Mouse (Mus musculus) heart, postnatal 0 days (tissue): Measurements from ENCODE around the gene Frem3. TPM values are rescaled to one million over a fixed set of nuclear protein-coding genes. Genes with fewer than 3 reads are reported as not detected.

Experiments
- ATAC-seq: fragments of 200-750 bp; cut with Nextera tagmentation; 2 replicates; pipeline ENCODE4 v1.8.0; 2017; ENCODE audit warnings: low read depth, moderate number of reproducible peaks, moderate library complexity; ENCODE audit not compliant: insufficient read depth
- DNase-seq: peaks from one replicate; pipeline ENCODE4 v3.0.0-alpha.2; 2016; ENCODE audit warnings: low spot score
- H3K27ac ChIP-seq: fragments of 300-500 bp; sonication (generic); 2 replicates; pipeline ENCODE4 v1.5.1; 2014; ENCODE audit warnings: low read depth, mild to moderate bottlenecking
- H3K27me3 ChIP-seq: fragments of 300-500 bp; sonication (generic); 2 replicates; pipeline ENCODE4 v1.6.1; 2014; ENCODE audit warnings: low read length, mixed read lengths; ENCODE audit not compliant: control insufficient read depth, insufficient read depth
- H3K36me3 ChIP-seq: fragments of 300-500 bp; sonication (generic); replicated peaks from 2 replicates; pipeline ENCODE4 v1.6.1; 2014; ENCODE audit warnings: low read length, mixed read lengths; ENCODE audit not compliant: control insufficient read depth, insufficient read depth
- H3K4me1 ChIP-seq: fragments of 300-500 bp; sonication (generic); 2 replicates; pipeline ENCODE4 v1.6.1; 2014; ENCODE audit warnings: antibody characterized with exemption; ENCODE audit not compliant: control insufficient read depth, insufficient read depth
- H3K4me2 ChIP-seq: fragments of 300-500 bp; sonication (generic); 2 replicates; pipeline ENCODE4 v1.6.1; 2014; ENCODE audit warnings: low read depth, mild to moderate bottlenecking, low read length, moderate library complexity
- H3K4me3 ChIP-seq: fragments of 300-500 bp; sonication (generic); 2 replicates; pipeline ENCODE4 v1.5.1; 2014; ENCODE audit warnings: low read depth, low read length
- H3K9ac ChIP-seq: fragments of 300-500 bp; sonication (generic); replicated peaks from 2 replicates; pipeline ENCODE4 v1.6.1; 2014; ENCODE audit warnings: low read depth, low read length, mixed read lengths
- H3K9me3 ChIP-seq: fragments of 300-500 bp; sonication (generic); replicated peaks from 2 replicates; pipeline ENCODE4 v1.6.1; 2016; ENCODE audit warnings: low read length; ENCODE audit not compliant: control insufficient read depth
- CTCF ChIP-seq: IDR thresholded peaks from 2 replicates; pipeline ENCODE4 v1.5.1; 2016; ENCODE audit warnings: antibody characterized with exemption, control low read depth, low read depth
- EP300 ChIP-seq: IDR thresholded peaks from 2 replicates; pipeline ENCODE4 v1.6.1; 2016; ENCODE audit warnings: antibody characterized with exemption, low read depth
- WGBS: fragments of 180-500 bp; shearing (Covaris S2); extraction: QIAGEN DNeasy Blood & Tissue Kit; methylation state at CpG from one replicate; pipeline ENCODE4 v1.1.7; 2014; 5-methylcytosine and 5-hydroxymethylcytosine counted together
- polyA plus RNA-seq: library from polyadenylated mRNA; unstranded; fragments of >200 nt; fragmentation: Nextera tagmentation; extraction: Ambion mirVana; gene quantifications from 2 replicates; pipeline ENCODE4 v1.2.1, GENCODE M21; 2015
- total RNA-seq: library from RNA; depleted of rRNA; stranded (reverse); fragments of >200 nt; gene quantifications from 2 replicates; pipeline ENCODE4 v1.2.3, GENCODE M21; 2014; ENCODE audit warnings: low replicate concordance; rRNA removed

Gene Frem3
- 0.15 and 0.23 TPM in 2 replicates for total RNA-seq
- polyA plus RNA-seq: 0.05 and 0.07 TPM in 2 replicates

DNA sequence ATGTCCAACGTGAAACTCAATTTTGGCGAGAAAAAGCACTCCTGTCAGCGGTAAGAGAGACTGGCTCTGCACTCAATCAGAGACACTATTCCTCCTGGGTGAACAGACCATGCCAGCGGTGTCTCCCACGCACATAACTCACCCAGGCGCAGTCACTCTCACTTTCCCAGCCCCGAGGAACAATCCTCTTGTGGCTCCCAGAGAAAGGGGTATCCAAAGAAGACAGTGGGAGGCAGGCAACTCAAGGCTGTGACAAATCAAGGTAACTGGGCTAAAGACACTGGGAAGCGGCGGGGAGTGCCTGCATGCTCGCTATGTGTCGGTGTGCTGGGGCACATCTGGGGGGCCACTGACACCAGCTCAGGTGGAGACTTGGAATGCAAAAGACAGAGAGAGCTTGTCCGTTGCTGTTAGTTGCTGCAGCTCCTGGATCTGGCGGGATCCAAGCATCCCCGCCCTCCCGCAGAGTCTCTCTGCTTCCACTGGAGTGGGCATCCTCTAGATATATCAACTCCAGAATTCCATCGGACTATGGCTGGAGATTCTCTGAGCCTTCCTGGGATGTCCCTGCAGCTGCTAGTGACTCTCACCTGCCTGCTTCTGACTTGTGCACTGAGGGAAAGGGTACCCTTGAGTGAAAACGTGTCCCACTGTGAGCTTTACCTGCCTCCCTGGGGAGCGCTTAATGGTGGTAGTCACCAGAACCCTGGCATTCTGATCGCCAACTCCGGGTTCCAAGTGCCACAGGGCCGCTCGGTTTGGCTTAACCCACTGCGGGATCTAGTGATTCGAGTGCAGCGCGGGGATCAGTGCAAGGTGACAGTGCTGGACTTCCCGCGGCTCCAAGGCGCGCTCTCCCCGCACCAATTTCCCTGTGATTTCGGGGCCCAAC, at the start of gene Frem3:
Frem3 (plus strand) TSS at position 532 of the 892 bp plus-strand sequence.
- 3% methylated on average over 32 of the region's 32 CpGs for WGBS
- H3K9ac ChIP-seq: no peak within 1 kb of the TSS
- TF ChIP-seq EP300: no peak
- no peak for TF ChIP-seq CTCF
- peak within 1 kb of the TSS; percentile 59 for H3K4me2 ChIP-seq
- no peak for ATAC-seq
- H3K27ac ChIP-seq: no peak within 1 kb of the TSS
- H3K4me3 ChIP-seq: peak within 1 kb of the TSS; percentile 28
- no peak for DNase-seq
- no peaks in the 10 kb centered on the region for H3K36me3 ChIP-seq
- no peaks in the 10 kb centered on the region for H3K9me3 ChIP-seq
- H3K4me1 ChIP-seq: 0 out of 2 replicates have a peak, but pooled peaks cover 6% of the 10 kb centered on the region
- peaks cover 24% of the 10 kb centered on the region for H3K27me3 ChIP-seq

DNA sequence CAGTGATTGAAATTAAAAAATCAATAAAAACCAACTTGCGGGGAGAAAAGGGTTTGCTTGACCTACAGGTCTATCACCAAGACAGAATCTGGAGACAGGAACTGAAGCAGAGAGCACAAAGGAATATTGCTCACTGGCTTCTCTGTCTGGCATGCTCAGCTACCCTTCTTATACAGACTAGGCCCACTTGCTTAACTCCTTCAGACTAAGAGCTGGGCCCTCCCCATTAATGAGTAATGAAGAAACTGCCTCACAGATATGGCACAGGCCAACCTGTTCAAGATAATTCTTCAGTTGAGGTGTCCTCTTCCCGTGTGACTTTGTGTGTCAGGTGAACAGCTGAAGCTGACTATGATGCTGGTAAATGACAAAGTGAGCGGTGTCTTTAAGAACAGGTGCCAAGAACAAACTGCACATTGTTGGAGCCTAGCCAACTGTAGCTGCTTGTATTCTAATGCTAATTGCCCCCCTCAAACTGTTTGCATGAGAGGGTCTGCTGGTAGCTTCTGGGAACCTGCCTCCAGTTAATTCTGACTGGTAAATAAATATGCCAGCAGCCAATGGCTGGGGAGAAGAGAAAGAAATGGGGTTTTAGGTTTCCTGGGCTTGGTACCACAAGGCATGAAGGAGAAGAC, 46.6 kb upstream of the Frem3 start:
- H3K36me3 ChIP-seq: no peaks in the 10 kb centered on the region
- no peak overlapping the region for H3K4me3 ChIP-seq

DNA sequence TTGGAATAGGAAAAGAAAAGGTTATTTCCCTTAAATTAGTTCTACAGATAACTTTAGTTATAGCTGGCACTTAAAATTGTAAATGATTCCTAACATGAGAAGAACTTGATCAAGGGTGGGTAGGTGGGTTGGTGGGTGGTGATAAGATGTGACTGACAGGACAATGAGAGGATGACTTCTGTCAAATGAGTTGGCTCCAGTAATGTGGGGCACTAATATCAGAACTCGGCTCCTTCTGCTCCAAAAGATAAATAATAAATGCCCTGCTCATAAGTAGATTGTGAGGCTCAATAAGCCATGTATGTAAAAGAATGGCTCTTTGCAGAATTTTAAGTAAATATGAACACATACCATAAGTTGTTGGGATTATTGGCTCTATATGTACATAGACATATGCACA, 43.4 kb upstream of the Frem3 start:
- ATAC-seq (no peak), DNase-seq (no peak)
- Histone ChIP-seq H3K4me3 (no peak overlapping the region), H3K4me1 (no peaks in the 10 kb centered on the region), H3K27ac (no peak overlapping the region), H3K9ac (no peak overlapping the region), H3K9me3 (0 out of 2 replicates have a peak, but pooled peaks cover 3% of the 10 kb centered on the region), H3K36me3 (no peaks in the 10 kb centered on the region), H3K27me3 (no peaks in the 10 kb centered on the region), H3K4me2 (no peak overlapping the region)
- WGBS: 83% methylated on average over 1 of the region's 1 CpGs
- TF ChIP-seq EP300 (no peak), CTCF (no peak)

More for the DNA sequence above, 46.6 kb upstream of the Frem3 start:
- no peak overlapping the region for H3K4me2 ChIP-seq
- H3K27me3 ChIP-seq: no peaks in the 10 kb centered on the region
- no peak overlapping the region for H3K27ac ChIP-seq
- DNase-seq: no peak
- ATAC-seq: no peak
- TF ChIP-seq CTCF (no peak), EP300 (no peak)
- 79% methylated on average over 3 of the region's 3 CpGs for WGBS
- H3K4me1 ChIP-seq: no peaks in the 10 kb centered on the region
- H3K9me3 ChIP-seq: 0 out of 2 replicates have a peak, but pooled peaks cover 3% of the 10 kb centered on the region
- no peak overlapping the region for H3K9ac ChIP-seq

DNA sequence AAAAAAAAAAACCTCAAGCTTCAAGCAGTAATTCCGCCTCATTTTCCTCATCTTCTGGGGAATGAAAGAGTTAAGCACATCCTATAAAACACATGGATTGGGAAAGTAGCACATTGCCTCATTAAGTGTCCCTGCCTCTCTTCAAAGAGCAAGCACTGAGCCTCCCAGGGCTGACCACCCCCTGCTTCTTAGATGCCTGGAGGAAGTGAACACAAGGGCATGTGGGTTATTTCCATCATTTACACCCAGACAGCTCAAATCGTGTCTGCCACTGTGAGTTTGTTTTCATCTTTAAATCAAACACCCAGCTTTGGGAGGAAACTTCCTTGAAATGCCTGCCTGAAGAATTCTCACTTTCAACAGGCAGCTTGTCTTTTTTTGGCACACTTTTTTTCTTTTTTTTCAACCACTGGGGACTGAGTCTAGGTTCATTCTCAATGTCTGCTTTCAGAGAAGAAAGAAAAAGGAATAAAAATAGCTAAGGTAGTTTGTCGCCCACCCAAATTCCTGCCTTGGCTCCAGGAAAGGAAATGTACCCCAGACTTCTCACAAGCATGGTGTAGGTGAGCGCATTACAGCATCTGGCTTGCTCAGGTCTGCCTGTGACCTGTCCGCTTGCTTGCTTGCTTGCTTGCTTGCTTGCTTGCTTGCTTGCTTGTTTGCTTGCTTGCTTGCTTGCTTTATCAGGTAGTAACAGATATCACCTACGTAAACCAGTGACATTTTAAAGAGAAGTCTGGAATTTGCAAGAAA, 42.5 kb upstream of the Frem3 start:
- DNase-seq (no peak), ATAC-seq (no peak)
- TF ChIP-seq CTCF (no peak), EP300 (no peak)
- Histone ChIP-seq H3K4me3 (no peak overlapping the region), H3K36me3 (no peaks in the 10 kb centered on the region), H3K9ac (no peak overlapping the region), H3K27ac (no peak overlapping the region), H3K27me3 (no peaks in the 10 kb centered on the region), H3K4me1 (no peaks in the 10 kb centered on the region), H3K4me2 (no peak overlapping the region), H3K9me3 (0 out of 2 replicates have a peak, but pooled peaks cover 3% of the 10 kb centered on the region)
- WGBS: 59% methylated on average over 6 of the region's 6 CpGs

DNA sequence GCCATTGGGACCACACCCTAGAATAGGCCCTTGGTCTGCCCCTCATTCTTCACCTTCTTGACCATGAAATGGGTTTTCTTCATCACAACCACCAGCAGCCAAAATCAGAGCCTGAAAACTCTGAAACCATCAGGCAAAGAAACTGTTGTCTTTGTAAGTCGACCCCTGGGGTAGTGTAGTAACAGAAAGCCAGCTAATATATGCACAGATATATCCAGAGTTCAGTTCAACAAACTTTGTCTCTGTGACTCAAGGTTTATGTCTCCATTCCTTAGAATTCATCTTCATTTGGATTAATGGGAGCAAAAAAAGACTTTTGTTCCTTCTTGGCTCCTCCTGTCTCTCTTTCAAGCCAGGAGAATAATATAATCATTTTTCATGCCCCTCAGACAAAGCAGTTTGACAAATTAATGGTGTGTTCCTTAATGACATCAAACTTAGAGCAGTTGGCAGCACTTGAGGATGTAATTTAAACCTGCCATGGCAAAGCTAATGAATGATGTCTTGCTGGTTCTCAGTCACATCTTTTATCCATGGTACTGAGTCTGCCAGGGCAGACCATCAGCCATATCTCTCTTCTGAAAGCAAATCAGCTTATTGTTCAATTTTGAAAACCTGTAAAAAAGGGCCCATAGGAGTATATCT, 38.3 kb upstream of the Frem3 start:
- Histone ChIP-seq H3K36me3 (no peaks in the 10 kb centered on the region), H3K27me3 (no peaks in the 10 kb centered on the region), H3K9ac (no peak overlapping the region), H3K4me3 (no peak overlapping the region), H3K4me1 (no peaks in the 10 kb centered on the region), H3K27ac (no peak overlapping the region), H3K4me2 (no peak overlapping the region), H3K9me3 (no peaks in the 10 kb centered on the region)
- ATAC-seq (no peak), DNase-seq (no peak)
- WGBS: 44% methylated on average over 1 of the region's 1 CpGs
- TF ChIP-seq CTCF (no peak), EP300 (no peak)
